Mouse (Mus musculus) hindbrain, embryonic 12.5 days (tissue): ENCODE results near the gene Meox1. TPM values are rescaled to one million over a fixed set of nuclear protein-coding genes. Genes with fewer than 3 reads are reported as not detected.

Experiments used
- ATAC-seq: fragments of 200-750 bp; cut with Nextera tagmentation; 2 replicates; pipeline ENCODE4 v1.8.0; 2017; ENCODE audit warnings: moderate TSS enrichment; ENCODE audit not compliant: low FRiP score
- H3K27ac ChIP-seq: fragments of 300-500 bp; sonication (generic); 2 replicates; pipeline ENCODE4 v1.5.1; 2016; ENCODE audit warnings: mild to moderate bottlenecking
- H3K27me3 ChIP-seq: fragments of 300-500 bp; sonication (generic); 2 replicates; pipeline ENCODE4 v1.6.1; 2016; ENCODE audit warnings: mild to moderate bottlenecking
- H3K36me3 ChIP-seq: fragments of 300-500 bp; sonication (generic); 2 replicates; pipeline ENCODE4 v1.6.1; 2016; ENCODE audit warnings: mild to moderate bottlenecking
- H3K4me1 ChIP-seq: fragments of 300-500 bp; sonication (generic); 2 replicates; pipeline ENCODE4 v1.6.1; 2016
- H3K4me2 ChIP-seq: fragments of 300-500 bp; sonication (generic); replicated peaks from 2 replicates; pipeline ENCODE4 v1.6.1; 2016; ENCODE audit warnings: mild to moderate bottlenecking
- H3K4me3 ChIP-seq: fragments of 300-500 bp; sonication (generic); 2 replicates; pipeline ENCODE4 v1.5.1; 2016; ENCODE audit warnings: mild to moderate bottlenecking
- H3K9ac ChIP-seq: fragments of 300-500 bp; sonication (generic); 2 replicates; pipeline ENCODE4 v1.6.1; 2016; ENCODE audit warnings: mild to moderate bottlenecking, moderate library complexity
- H3K9me3 ChIP-seq: fragments of 300-500 bp; sonication (generic); replicated peaks from 2 replicates; pipeline ENCODE4 v1.6.1; 2016; ENCODE audit warnings: mild to moderate bottlenecking
- WGBS: fragments of 180-500 bp; shearing (Covaris S2); methylation state at CpG from one replicate; pipeline ENCODE4 v1.1.7; 2016; 5-methylcytosine and 5-hydroxymethylcytosine counted together
- polyA plus RNA-seq: library from polyadenylated mRNA; unstranded; fragments of >200 nt; fragmentation: Nextera tagmentation; extraction: Ambion mirVana; gene quantifications from 2 replicates; pipeline ENCODE4 v1.2.1, GENCODE M21; 2016

Gene Meox1
- polyA plus RNA-seq, 1 experiment from 2014 or later = 1.4 TPM

DNA sequence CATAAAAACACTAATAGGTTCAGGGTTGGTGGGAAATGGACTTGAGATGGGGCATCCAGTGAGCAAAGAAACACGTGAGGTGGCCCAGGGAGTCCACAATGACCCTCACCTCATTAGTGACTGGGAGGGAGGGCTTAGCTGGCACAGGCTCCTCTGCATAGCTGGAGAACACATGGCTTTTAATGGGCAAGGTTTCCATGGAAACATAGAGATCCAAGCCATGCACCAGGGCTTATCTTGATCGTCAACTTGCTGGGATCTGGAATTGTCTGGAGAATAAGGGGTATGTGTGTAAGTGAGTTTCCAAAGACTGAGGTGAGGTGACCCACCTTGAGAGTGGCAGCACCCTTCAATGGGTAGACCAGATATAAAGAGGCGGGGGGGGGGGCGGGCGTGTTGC lies 19.2 kb downstream of the Meox1 start:
- no peak overlapping the region for H3K4me3 ChIP-seq
- no peak overlapping the region for H3K27ac ChIP-seq
- H3K4me1 ChIP-seq = peaks cover 17% of the 10 kb centered on the region
- no peaks in the 10 kb centered on the region for H3K27me3 ChIP-seq
- H3K9ac ChIP-seq = no peak overlapping the region
- 60% methylated on average over 3 of the region's 5 CpGs for WGBS
- no peak overlapping the region for H3K4me2 ChIP-seq
- no peak for ATAC-seq
- no peaks in the 10 kb centered on the region for H3K36me3 ChIP-seq
- H3K9me3 ChIP-seq = no peaks in the 10 kb centered on the region

DNA sequence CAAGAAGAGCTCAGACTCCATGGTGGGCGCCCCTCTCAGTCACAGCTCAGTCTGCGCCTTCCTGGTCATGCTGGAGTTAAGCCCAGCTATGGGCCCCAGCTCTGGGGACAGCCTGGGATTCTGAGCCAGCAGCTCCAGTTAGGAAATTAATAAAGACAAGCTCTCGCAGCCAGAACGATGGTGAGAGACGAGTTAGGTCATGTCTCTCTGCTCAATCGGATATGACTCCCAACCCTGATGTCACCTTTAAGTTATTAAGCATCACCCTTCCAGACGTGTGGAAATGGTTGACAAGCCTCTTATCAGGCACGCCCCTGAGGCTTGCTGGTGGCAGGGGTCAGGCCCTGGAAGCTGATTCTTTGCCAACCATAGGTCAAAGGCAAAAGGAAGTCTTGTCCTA lies 20.3 kb downstream of the Meox1 start:
- Histone ChIP-seq H3K4me1 (peaks cover 14% of the 10 kb centered on the region), H3K36me3 (no peaks in the 10 kb centered on the region), H3K4me3 (no peak overlapping the region), H3K4me2 (no peak overlapping the region), H3K9me3 (no peaks in the 10 kb centered on the region), H3K9ac (no peak overlapping the region), H3K27me3 (no peaks in the 10 kb centered on the region), H3K27ac (no peak overlapping the region)
- WGBS = 61% methylated on average over 8 of the region's 8 CpGs
- ATAC-seq = no peak

DNA sequence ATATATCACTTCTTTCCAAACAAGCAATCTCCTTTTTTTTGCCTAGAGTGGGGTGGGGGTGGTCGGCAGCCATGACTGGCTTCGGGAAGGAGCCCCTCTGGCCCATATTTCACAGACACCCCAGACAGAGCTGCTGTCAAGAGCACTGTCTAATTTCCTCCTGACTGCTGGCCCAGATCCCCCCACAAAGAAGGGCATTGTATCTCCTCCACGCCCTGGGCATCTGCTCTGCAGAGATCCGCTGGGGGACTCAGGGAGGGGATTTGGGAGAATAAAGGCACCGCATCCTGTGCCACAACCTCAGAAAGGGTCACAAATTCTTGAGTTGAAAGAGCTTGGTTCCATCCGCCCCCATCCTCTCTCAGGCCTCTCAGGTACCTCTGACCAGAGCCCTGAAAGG lies 22.7 kb downstream of the Meox1 start:
- H3K9ac ChIP-seq = no peak overlapping the region
- H3K27me3 ChIP-seq = no peaks in the 10 kb centered on the region
- no peak for ATAC-seq
- H3K4me3 ChIP-seq = no peak overlapping the region
- no peak overlapping the region for H3K27ac ChIP-seq
- H3K36me3 ChIP-seq = no peaks in the 10 kb centered on the region
- peaks cover 9% of the 10 kb centered on the region; the same call in 1 of the 2 replicates for H3K4me1 ChIP-seq
- 47% methylated on average over 6 of the region's 6 CpGs for WGBS
- no peak overlapping the region for H3K4me2 ChIP-seq
- no peaks in the 10 kb centered on the region for H3K9me3 ChIP-seq

GRCm38 (mm10) chr11:101870067-101870765 lies 24.0 kb downstream of the Meox1 start:
- Histone ChIP-seq H3K27ac (no peak overlapping the region), H3K36me3 (no peaks in the 10 kb centered on the region), H3K4me2 (no peak overlapping the region), H3K4me1 (peaks cover 9% of the 10 kb centered on the region; the same call in 1 of the 2 replicates), H3K9ac (no peak overlapping the region), H3K4me3 (no peak overlapping the region), H3K27me3 (no peaks in the 10 kb centered on the region), H3K9me3 (no peaks in the 10 kb centered on the region)
- WGBS = 66% methylated on average over 18 of the region's 18 CpGs
- ATAC-seq = no peak

DNA sequence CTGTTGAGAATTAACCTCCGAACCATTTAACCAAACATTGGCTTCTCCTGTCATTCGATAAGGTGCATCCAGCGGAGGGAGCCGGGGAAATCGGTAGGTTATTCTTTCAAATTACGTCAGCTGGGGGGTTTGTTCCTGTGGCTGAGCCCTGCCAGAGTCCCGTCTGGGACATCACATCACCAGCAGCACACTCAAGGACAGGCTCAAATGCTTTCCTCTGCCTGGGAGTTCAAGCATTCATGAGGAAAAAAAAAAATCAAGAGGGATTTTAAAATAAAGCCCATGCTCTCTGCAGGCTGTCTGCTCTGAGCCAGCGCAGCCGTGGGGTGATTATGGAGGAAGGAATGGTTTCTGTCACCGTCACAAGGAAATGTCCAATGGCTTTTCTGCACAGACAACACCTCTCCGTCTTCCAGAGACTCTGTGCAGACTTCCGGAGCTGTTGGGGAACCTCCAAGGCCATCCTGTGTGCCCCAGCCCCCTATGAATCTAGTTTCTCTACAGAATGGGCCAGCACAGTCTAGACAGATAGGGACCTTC lies 26.6 kb downstream of the Meox1 start:
- Histone ChIP-seq H3K9me3 (no peaks in the 10 kb centered on the region), H3K4me3 (no peak overlapping the region), H3K36me3 (no peaks in the 10 kb centered on the region), H3K9ac (no peak overlapping the region), H3K4me1 (peaks cover 4% of the 10 kb centered on the region; the same call in 1 of the 2 replicates), H3K27ac (no peak overlapping the region), H3K4me2 (no peak overlapping the region), H3K27me3 (no peaks in the 10 kb centered on the region)
- no peak for ATAC-seq
- 67% methylated on average over 12 of the region's 12 CpGs for WGBS

DNA sequence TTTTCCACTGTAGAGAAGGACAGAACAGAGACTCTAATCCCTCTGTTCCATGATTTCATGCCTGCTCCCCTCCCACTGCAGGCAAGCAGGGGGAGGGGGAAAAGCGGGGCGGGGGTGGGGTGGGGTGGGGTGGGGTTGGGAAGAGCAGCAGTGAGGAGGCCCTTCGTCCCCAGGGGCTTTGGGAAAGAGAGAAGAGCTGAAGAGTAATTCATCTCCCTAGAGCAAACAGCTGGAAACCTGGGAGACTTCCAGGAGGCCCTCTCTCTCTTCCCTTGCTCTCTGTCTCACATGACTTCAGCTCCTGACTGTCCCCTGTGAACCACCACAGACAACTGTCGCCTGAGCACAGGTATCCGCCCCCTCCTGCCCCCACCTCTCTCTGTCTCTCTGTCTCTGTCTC lies 35.4 kb downstream of the Meox1 start:
- H3K36me3 ChIP-seq = no peaks in the 10 kb centered on the region
- H3K27ac ChIP-seq = no peak overlapping the region
- no peak for ATAC-seq
- H3K27me3 ChIP-seq = no peaks in the 10 kb centered on the region
- WGBS = 20% methylated on average over 3 of the region's 5 CpGs
- no peaks in the 10 kb centered on the region for H3K9me3 ChIP-seq
- no peak overlapping the region for H3K4me3 ChIP-seq
- no peaks in the 10 kb centered on the region for H3K4me1 ChIP-seq
- no peak overlapping the region for H3K4me2 ChIP-seq
- no peak overlapping the region for H3K9ac ChIP-seq

- no peaks in the 10 kb centered on the region for H3K27me3 ChIP-seq
- no peaks in the 10 kb centered on the region for H3K36me3 ChIP-seq
- H3K4me1 ChIP-seq = no peaks in the 10 kb centered on the region
- no peak overlapping the region for H3K9ac ChIP-seq
- H3K27ac ChIP-seq = no peak overlapping the region
- WGBS = 76% methylated on average over 9 of the region's 9 CpGs
- no peaks in the 10 kb centered on the region for H3K9me3 ChIP-seq
- no peak overlapping the region for H3K4me3 ChIP-seq
- H3K4me2 ChIP-seq = no peak overlapping the region
- no peak for ATAC-seq
Observed at GRCm38 (mm10) chr11:101855950-101856712, 38.0 kb downstream of the Meox1 start.

GRCm38 (mm10) chr11:101851042-101851441 lies 43.1 kb downstream of the Meox1 start:
- H3K36me3 ChIP-seq = no peaks in the 10 kb centered on the region
- no peaks in the 10 kb centered on the region for H3K27me3 ChIP-seq
- H3K4me3 ChIP-seq = no peak overlapping the region
- no peak for ATAC-seq
- no peak overlapping the region for H3K4me2 ChIP-seq
- no peaks in the 10 kb centered on the region for H3K4me1 ChIP-seq
- H3K9me3 ChIP-seq = no peaks in the 10 kb centered on the region
- WGBS = 77% methylated on average over 7 of the region's 7 CpGs
- no peak overlapping the region for H3K27ac ChIP-seq
- no peak overlapping the region for H3K9ac ChIP-seq

DNA sequence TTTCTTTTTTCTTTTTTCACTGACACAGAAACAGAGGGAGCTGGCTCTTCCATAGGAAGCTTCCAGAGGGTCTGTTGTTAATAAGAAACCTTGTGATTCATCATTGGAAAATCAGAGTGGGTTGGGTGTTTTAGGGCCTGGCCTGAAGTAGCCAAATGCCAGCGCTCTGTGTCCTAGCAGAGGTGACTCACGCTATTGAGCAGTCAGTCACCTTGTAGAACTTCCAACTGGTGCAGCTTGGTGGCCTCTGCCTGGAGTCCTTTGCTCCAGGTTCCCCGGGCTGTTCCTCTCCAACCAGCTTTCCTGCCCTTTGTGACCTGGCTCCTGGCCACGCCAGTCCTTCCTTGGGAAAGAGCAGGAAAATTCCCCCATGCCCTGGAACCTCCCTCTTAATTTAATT lies 44.9 kb downstream of the Meox1 start:
- no peak for ATAC-seq
- Histone ChIP-seq H3K4me1 (no peaks in the 10 kb centered on the region), H3K4me3 (no peak overlapping the region), H3K27ac (no peak overlapping the region), H3K27me3 (no peaks in the 10 kb centered on the region), H3K4me2 (no peak overlapping the region), H3K36me3 (no peaks in the 10 kb centered on the region), H3K9ac (no peak overlapping the region), H3K9me3 (0 out of 2 replicates have a peak, but pooled peaks cover 3% of the 10 kb centered on the region)
- WGBS = 81% methylated on average over 4 of the region's 4 CpGs

DNA sequence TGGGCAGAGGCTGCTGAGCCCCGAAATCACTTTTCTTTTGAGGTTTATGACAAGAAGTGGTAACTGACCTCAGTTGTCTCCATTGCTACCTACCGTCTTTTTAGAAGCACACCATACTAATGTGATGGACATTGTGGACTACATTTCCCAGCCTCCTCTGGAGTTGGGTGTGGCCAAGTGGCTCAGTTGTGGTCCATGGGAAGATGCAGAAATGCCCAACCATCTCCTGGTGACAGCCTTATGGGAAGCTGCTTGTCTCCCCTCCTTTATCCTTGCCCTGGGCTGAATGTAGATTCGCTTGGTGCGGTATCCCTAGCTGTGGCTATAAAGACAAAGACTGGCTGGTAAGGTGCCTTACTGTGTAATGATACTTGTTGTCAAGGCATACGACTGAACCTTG lies 46.7 kb downstream of the Meox1 start:
- Histone ChIP-seq H3K4me1 (no peaks in the 10 kb centered on the region), H3K9me3 (0 out of 2 replicates have a peak, but pooled peaks cover 3% of the 10 kb centered on the region), H3K27ac (no peak overlapping the region), H3K9ac (no peak overlapping the region), H3K4me2 (no peak overlapping the region), H3K36me3 (no peaks in the 10 kb centered on the region), H3K4me3 (no peak overlapping the region), H3K27me3 (no peaks in the 10 kb centered on the region)
- 87% methylated on average over 5 of the region's 5 CpGs for WGBS
- no peak for ATAC-seq

- Histone ChIP-seq H3K27me3 (no peaks in the 10 kb centered on the region), H3K27ac (no peak overlapping the region), H3K9ac (no peak overlapping the region), H3K9me3 (peaks cover 12% of the 10 kb centered on the region; the same call in 1 of the 2 replicates), H3K36me3 (no peaks in the 10 kb centered on the region), H3K4me1 (0 out of 2 replicates have a peak, but pooled peaks cover 2% of the 10 kb centered on the region), H3K4me3 (no peak overlapping the region), H3K4me2 (no peak overlapping the region)
- 85% methylated on average over 3 of the region's 3 CpGs for WGBS
- no peak for ATAC-seq
Observed at GRCm38 (mm10) chr11:101842773-101843163, 51.4 kb downstream of the Meox1 start.

DNA sequence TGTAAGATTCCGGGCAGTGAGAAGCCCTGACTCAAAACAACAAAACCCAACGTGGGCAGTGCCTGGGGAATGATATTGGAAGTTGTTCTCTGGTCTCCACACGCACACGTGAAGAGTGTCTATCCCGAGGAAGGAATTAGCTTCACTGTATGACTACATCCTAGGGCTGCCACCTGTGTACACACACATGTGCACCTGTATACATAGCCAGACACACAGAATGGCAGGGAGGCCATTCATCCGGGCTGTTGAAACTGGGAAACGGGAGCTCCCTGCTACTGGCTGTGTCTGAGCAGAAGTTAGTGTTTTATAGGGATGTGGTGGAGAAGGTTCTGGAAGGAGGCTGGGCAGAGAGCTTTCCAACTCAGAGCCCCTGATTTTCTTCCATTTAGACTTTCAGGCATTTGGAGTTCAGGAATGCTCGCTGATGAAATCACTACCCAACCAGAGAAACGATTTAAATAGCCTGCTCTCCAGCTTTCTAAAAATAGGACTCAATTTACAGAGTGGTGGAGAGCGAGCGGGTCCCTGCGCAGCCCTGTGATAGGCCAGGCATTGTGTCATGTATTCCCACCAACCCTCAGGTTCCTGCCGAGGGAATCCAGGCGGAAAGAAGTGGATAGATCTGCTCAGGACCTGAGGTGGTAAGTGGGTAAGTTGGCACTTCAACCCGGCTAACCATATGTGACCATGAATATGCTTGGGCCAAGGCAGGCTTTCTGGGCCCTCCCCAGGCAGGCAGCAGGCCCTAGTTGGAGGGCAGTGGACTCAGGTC lies 52.0 kb downstream of the Meox1 start:
- H3K9me3 ChIP-seq = peaks cover 12% of the 10 kb centered on the region; the same call in 1 of the 2 replicates
- no peak for ATAC-seq
- H3K4me3 ChIP-seq = no peak overlapping the region
- H3K4me2 ChIP-seq = no peak overlapping the region
- no peaks in the 10 kb centered on the region for H3K36me3 ChIP-seq
- H3K9ac ChIP-seq = no peak overlapping the region
- H3K4me1 ChIP-seq = 0 out of 2 replicates have a peak, but pooled peaks cover 2% of the 10 kb centered on the region
- H3K27ac ChIP-seq = no peak overlapping the region
- H3K27me3 ChIP-seq = no peaks in the 10 kb centered on the region
- 87% methylated on average over 15 of the region's 15 CpGs for WGBS
